Mouse (Mus musculus) brain, embryonic 14.5 days (tissue): Measurements from ENCODE around the gene Tmem179.

Experiments
- CTCF ChIP-seq: fragments of 200-500 bp; IDR thresholded peaks from 2 replicates; pipeline ENCODE4 v1.5.1; 2012; ENCODE audit warnings: inconsistent platforms, mild to moderate bottlenecking, moderate library complexity, borderline replicate concordance; ENCODE audit not compliant: insufficient read depth, insufficient read length; ENCODE audit errors: extremely low read depth
- POLR2A ChIP-seq: fragments of 200-500 bp; IDR thresholded peaks from 2 replicates; pipeline ENCODE4 v1.6.1; 2012; ENCODE audit warnings: mild to moderate bottlenecking, inconsistent platforms, borderline replicate concordance; ENCODE audit not compliant: poor library complexity, insufficient read depth, insufficient read length, severe bottlenecking; ENCODE audit errors: extremely low read depth

- no peak for TF ChIP-seq CTCF
- no peak for TF ChIP-seq POLR2A
These were observed 23.0 kb upstream of the Tmem179 start for GRCm38 (mm10) chr12:112539466-112539965.
